Mouse (Mus musculus) midbrain, embryonic 16.5 days (tissue): ENCODE data around the gene Uspl1. TPM values are rescaled to one million over a fixed set of nuclear protein-coding genes. Genes with fewer than 3 reads are reported as not detected.
A peak's percentile ranks its signal among the peaks of the same experiment; 100 is the strongest.
"Not testable (repeated sequence)": the region's sequence is repeated elsewhere in the genome, so short reads cannot be mapped to it uniquely, and the experiment has no call there.

ENCODE experiments used
- ATAC-seq: fragments of 200-750 bp; cut with Nextera tagmentation; 2 replicates; pipeline ENCODE4 v1.8.0; 2017; ENCODE audit warnings: moderate TSS enrichment
- H3K27ac ChIP-seq: fragments of 300-500 bp; sonication (generic); 2 replicates; pipeline ENCODE4 v1.5.1; 2014; ENCODE audit warnings: mild to moderate bottlenecking, low read length, mixed read lengths
- H3K27me3 ChIP-seq: fragments of 300-500 bp; sonication (generic); 2 replicates; pipeline ENCODE4 v1.6.1; 2014; ENCODE audit warnings: low read depth, low read length, mixed read lengths; ENCODE audit not compliant: control insufficient read depth, insufficient read depth
- H3K36me3 ChIP-seq: fragments of 300-500 bp; sonication (generic); 2 replicates; pipeline ENCODE4 v1.6.1; 2014; ENCODE audit warnings: mild to moderate bottlenecking, low read length, moderate library complexity, mixed read lengths; ENCODE audit not compliant: control insufficient read depth, insufficient read depth
- H3K4me1 ChIP-seq: fragments of 300-500 bp; sonication (generic); 2 replicates; pipeline ENCODE4 v1.6.1; 2014; ENCODE audit warnings: mild to moderate bottlenecking, low read length, mixed read lengths; ENCODE audit not compliant: control insufficient read depth, insufficient read depth
- H3K4me2 ChIP-seq: fragments of 300-500 bp; sonication (generic); 2 replicates; pipeline ENCODE4 v1.6.1; 2014; ENCODE audit warnings: mild to moderate bottlenecking, low read length, mixed read lengths
- H3K4me3 ChIP-seq: fragments of 300-500 bp; sonication (generic); 2 replicates; pipeline ENCODE4 v1.5.1; 2014; ENCODE audit warnings: low read depth, mild to moderate bottlenecking, low read length, moderate library complexity, mixed read lengths
- H3K9ac ChIP-seq: fragments of 300-500 bp; sonication (generic); 2 replicates; pipeline ENCODE4 v1.6.1; 2014; ENCODE audit warnings: low read depth, low read length, mixed read lengths
- H3K9me3 ChIP-seq: fragments of 300-500 bp; sonication (generic); replicated peaks from 2 replicates; pipeline ENCODE4 v1.6.1; 2014; ENCODE audit warnings: mild to moderate bottlenecking, low read length, mixed read lengths; ENCODE audit not compliant: control insufficient read depth, poor library complexity, severe bottlenecking
- WGBS: fragments of 180-500 bp; shearing (Covaris S2); extraction: QIAGEN DNeasy Blood & Tissue Kit; methylation state at CpG from one replicate; pipeline ENCODE4 v1.1.7; 2014; 5-methylcytosine and 5-hydroxymethylcytosine counted together
- polyA plus RNA-seq: library from polyadenylated mRNA; unstranded; fragments of >200 nt; fragmentation: Nextera tagmentation; extraction: Ambion mirVana; gene quantifications from 2 replicates; pipeline ENCODE4 v1.2.1, GENCODE M21; 2015

Gene Uspl1
- 53.5 and 55.7 TPM in 2 replicates for polyA plus RNA-seq

DNA sequence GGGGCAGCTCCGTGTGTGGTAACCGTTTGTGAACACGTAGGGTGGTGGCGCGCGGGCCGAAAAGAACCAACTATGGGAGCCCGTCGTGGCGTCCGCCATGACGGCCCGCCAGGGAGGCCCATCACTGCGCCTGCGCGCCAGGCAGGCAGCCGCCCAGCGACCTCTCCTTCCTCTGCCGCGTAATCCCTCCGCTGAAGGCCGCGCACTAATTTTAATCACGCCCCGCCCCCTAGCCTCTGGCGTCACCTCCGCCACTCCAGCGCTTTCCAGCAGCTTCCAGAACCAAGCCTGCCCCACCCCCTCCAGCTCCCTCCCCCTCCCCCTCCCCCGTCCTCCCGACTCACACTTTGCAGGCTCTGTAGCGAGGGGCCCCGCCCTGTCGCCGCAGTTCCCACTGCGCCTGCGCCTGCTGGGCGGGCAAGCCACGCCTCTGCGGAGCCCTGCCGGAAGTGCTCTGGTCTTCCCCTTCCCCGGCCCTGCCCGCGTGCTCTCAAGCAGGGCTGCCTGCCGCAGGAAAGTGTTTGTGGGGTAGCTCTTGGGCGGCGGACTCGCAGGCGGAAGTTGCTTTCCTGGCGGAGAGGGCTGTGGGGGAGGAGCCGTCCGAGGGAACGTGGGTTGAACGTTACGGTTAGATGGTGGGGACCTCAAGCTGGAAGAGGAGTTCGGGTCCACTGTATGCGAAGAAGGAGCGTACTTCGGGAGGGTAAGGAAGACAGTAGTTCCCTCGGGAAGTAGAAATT lies at the start of gene Uspl1, which contains the start of gene Hmgb1:
Gene Uspl1, plus strand, starts transcription at position 247 of the 740 bp plus-strand sequence.
Gene Hmgb1, minus strand, starts transcription at position 386 of the 740 bp plus-strand sequence.
- no peaks in the 10 kb centered on the region for H3K27me3 ChIP-seq
- peak within 1 kb of the TSS; percentile 45 for H3K4me3 ChIP-seq
- ATAC-seq = peak; percentile 98
- H3K36me3 ChIP-seq = peaks cover 4% of the 10 kb centered on the region; the same call in 1 of the 2 replicates
- H3K9me3 ChIP-seq = no peaks in the 10 kb centered on the region
- H3K27ac ChIP-seq = peak within 1 kb of the TSS; percentile 97
- H3K9ac ChIP-seq = peak within 1 kb of the TSS; percentile 84
- peaks cover 22% of the 10 kb centered on the region for H3K4me1 ChIP-seq
- under 1% methylated on average over 56 of the region's 59 CpGs for WGBS
- peak within 1 kb of the TSS; percentile 73 for H3K4me2 ChIP-seq

GRCm38 (mm10) chr5:149134751-149135454 lies 49.2 kb upstream of the Uspl1 start:
- H3K4me2 ChIP-seq = no peak overlapping the region
- H3K27ac ChIP-seq = no peak overlapping the region
- H3K9me3 ChIP-seq = no peaks in the 10 kb centered on the region
- no peak for ATAC-seq
- H3K9ac ChIP-seq = no peak overlapping the region
- no peak overlapping the region for H3K4me3 ChIP-seq
- WGBS = 69% methylated on average over 10 of the region's 10 CpGs
- H3K36me3 ChIP-seq = no peaks in the 10 kb centered on the region
- no peaks in the 10 kb centered on the region for H3K4me1 ChIP-seq
- no peaks in the 10 kb centered on the region for H3K27me3 ChIP-seq

DNA sequence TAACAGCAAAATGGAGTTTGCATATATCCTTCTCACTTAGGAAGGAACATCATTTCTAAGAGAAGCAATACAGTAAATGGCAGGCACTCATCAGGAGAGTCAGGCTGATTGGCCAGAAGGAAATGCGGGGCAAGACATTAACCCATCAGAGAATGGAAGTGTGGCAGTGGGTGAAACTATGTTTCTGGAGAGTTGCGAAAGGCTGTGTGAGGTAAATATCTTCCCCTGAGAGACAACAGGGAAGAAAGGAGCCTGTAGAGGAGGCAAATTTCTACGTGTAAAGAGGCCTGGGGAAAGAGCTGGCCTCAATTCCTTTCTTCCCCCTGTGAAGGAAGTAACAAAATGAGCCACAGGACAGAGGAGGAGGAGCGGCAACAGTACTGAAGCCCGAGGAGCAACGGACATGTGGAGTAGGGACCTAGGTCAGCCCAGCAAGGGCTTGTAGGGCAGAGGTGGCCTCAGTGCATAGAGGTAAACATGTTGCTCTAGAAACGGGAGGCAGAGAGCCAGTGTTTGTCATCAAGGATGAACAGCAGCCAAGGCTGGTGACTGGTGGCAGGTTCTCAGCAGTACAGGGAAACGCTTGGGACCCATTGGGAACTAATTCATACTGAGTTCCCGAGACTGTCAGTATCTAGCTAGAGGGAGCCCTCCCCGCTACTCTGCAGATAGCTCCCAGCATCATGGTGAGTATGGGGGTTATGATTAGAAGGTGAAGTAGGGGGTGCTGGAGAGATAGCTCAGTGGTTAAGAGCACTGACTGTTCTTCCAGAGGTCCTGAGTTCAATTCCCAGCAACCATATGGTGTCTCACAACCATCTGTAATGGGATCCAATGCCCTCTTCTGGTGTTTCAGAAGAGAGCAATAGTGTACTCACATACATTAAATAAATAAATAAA lies 48.4 kb upstream of the Uspl1 start:
- 85% methylated on average over 10 of the region's 10 CpGs for WGBS
- Histone ChIP-seq H3K9ac (no peak overlapping the region), H3K4me2 (no peak overlapping the region), H3K9me3 (no peaks in the 10 kb centered on the region), H3K36me3 (no peaks in the 10 kb centered on the region), H3K4me3 (no peak overlapping the region), H3K27ac (no peak overlapping the region), H3K4me1 (no peaks in the 10 kb centered on the region), H3K27me3 (no peaks in the 10 kb centered on the region)
- no peak for ATAC-seq

DNA sequence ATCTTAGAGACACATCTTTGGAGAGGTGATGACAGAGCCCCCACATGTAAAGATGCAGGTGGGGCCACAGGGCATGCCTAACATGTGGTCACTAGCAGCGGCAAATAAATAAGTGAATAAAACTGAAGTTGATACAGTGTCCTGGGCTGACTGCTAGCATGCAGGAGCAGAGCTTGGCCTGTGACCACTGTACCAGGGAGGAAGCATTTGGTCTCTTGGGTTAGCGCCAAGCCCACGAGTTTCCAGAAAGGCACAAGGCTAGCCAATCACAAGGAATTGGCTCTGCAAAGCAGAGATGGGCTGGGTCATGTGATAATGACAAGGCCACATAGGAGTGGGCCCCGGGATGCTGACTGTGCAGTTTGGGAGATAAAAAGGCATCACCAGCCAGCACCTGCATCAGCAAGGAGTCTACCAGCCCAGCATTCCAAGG lies 47.2 kb upstream of the Uspl1 start:
- no peaks in the 10 kb centered on the region for H3K9me3 ChIP-seq
- H3K4me3 ChIP-seq = no peak overlapping the region
- H3K4me2 ChIP-seq = no peak overlapping the region
- H3K36me3 ChIP-seq = no peaks in the 10 kb centered on the region
- 79% methylated on average over 4 of the region's 4 CpGs for WGBS
- H3K4me1 ChIP-seq = no peaks in the 10 kb centered on the region
- no peak overlapping the region for H3K9ac ChIP-seq
- H3K27me3 ChIP-seq = no peaks in the 10 kb centered on the region
- no peak overlapping the region for H3K27ac ChIP-seq
- no peak for ATAC-seq

DNA sequence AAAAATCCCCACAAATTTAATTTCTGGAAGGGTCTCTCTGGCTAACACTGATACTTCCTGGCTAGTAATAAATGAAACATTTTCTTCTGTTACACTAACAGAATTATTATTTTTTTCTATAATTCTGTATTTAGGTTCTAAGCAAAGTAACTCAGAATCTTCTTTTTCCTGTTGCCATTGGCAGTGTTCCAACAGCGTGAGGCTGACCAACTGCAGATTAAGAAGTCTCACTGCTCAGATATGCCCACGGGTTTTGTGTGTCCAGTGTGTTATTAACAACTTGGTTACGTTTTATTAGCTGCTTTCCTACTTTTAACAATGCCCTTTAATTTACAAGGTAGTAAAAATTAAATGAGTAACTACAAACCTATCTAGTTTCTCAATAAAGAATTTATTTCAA lies 46.7 kb upstream of the Uspl1 start:
- H3K9ac ChIP-seq = no peak overlapping the region
- H3K27ac ChIP-seq = no peak overlapping the region
- no peak overlapping the region for H3K4me2 ChIP-seq
- H3K4me1 ChIP-seq = no peaks in the 10 kb centered on the region
- ATAC-seq = no peak
- H3K4me3 ChIP-seq = no peak overlapping the region
- H3K27me3 ChIP-seq = no peaks in the 10 kb centered on the region
- 75% methylated on average over 3 of the region's 3 CpGs for WGBS
- H3K36me3 ChIP-seq = no peaks in the 10 kb centered on the region
- H3K9me3 ChIP-seq = no peaks in the 10 kb centered on the region

- H3K9ac ChIP-seq, H3K27ac ChIP-seq, H3K36me3 ChIP-seq, H3K9me3 ChIP-seq, H3K27me3 ChIP-seq, H3K4me1 ChIP-seq, H3K4me3 ChIP-seq, H3K4me2 ChIP-seq, ATAC-seq: not testable (repeated sequence)
- WGBS = 86% methylated on average over 6 of the region's 6 CpGs
These were observed 46.1 kb upstream of the Uspl1 start for GRCm38 (mm10) chr5:149138087-149138486.

DNA sequence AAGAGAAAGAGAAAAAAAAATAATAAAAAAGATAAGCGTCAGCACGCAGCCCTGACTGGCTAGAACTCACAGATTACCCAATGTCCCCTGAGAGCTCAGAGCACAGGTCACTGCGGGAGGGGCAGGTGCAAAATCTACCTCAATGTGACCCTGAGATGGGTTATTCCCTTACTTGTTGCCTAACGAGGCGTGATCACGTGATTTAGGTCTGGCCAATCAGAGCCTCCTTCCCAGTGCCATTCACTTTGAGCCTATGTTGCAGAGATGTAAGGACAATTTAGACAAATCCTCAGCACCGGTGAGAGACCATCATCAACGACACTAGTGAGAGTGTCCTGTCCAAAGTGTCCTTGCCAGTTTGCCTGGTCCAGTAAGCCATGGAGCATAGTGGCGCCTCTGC lies 43.8 kb upstream of the Uspl1 start:
- WGBS = 57% methylated on average over 9 of the region's 9 CpGs
- H3K4me2 ChIP-seq = no peak overlapping the region; the same call in 1 of the 2 replicates
- H3K4me1 ChIP-seq = no peaks in the 10 kb centered on the region
- no peaks in the 10 kb centered on the region for H3K9me3 ChIP-seq
- no peak overlapping the region for H3K4me3 ChIP-seq
- ATAC-seq = no peak
- no peaks in the 10 kb centered on the region for H3K36me3 ChIP-seq
- no peak overlapping the region for H3K27ac ChIP-seq
- no peak overlapping the region for H3K9ac ChIP-seq
- H3K27me3 ChIP-seq = no peaks in the 10 kb centered on the region

GRCm38 (mm10) chr5:149141155-149141554 lies 43.0 kb upstream of the Uspl1 start:
- H3K4me2 ChIP-seq, H3K36me3 ChIP-seq, H3K4me1 ChIP-seq, H3K9ac ChIP-seq, H3K4me3 ChIP-seq, H3K27me3 ChIP-seq, H3K9me3 ChIP-seq, ATAC-seq, H3K27ac ChIP-seq: not testable (repeated sequence)
- WGBS = 94% methylated on average over 1 of the region's 1 CpGs
